Mouse (Mus musculus): ENCODE measurements around the gene Nfkbil1. TPM values are rescaled to one million over a fixed set of nuclear protein-coding genes. Genes with fewer than 3 reads are reported as not detected.

Nfkbil1 gene
- polyA plus RNA-seq, 1 experiment, result 7.9 TPM

DNA sequence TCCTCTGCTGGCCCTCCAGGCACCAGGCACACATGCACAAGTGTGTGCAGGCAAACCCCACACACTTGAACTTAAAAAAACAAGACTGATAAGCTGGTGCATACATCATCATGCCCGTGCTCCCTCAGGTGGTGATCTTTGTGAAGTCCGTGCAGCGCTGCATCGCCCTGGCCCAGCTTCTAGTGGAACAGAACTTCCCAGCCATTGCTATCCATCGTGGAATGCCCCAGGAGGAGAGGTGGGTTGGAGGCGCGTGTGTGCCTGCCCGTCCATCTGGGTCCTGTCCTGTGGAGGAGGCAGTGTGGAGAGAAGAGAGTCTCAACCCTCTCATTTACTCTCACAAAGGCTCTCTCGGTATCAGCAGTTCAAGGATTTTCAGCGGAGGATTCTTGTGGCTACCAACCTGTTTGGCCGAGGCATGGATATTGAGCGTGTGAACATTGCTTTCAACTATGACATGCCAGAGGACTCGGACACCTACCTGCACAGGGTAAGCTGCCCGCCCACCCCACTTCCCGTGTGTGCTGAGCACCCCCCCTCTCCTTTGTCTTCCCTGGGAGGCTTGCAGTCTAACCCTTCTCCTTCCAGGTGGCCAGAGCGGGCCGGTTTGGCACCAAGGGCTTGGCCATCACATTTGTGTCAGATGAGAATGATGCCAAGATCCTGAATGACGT lies 17.2 kb upstream of the Nfkbil1 start:
- no peaks in the 10 kb centered on the region for H3K4me1 ChIP-seq (ENCODE audit: control insufficient read depth, insufficient read depth, low read length)
- no peak overlapping the region for H3K4me3 ChIP-seq (ENCODE audit: low read depth, low read length)
- TF ChIP-seq EP300 (IDR thresholded peaks at IDR 0.05; ENCODE audit: insufficient read depth, low read depth, low read length) (no peak), POLR2A (IDR thresholded peaks at IDR 0.05; ENCODE audit: insufficient read depth, low read length) (no peak), CTCF (IDR thresholded peaks at IDR 0.05; ENCODE audit: low read depth, low read length) (no peak)
- no peaks in the 10 kb centered on the region for H3K27me3 ChIP-seq (ENCODE audit: control insufficient read depth, insufficient read depth, low read length, poor library complexity, severe bottlenecking)
- H3K27ac ChIP-seq (ENCODE audit: insufficient read depth, low read length), result no peak overlapping the region
- no peak overlapping the region for H3K9ac ChIP-seq (ENCODE audit: low read depth, poor library complexity, severe bottlenecking)
- H3K9me3 ChIP-seq (replicated peaks; ENCODE audit: control insufficient read depth, insufficient read depth, low read length, poor library complexity, severe bottlenecking), result no peaks in the 10 kb centered on the region
- peaks cover 51% of the 10 kb centered on the region for H3K36me3 ChIP-seq (ENCODE audit: control insufficient read depth, insufficient read depth, low read length, poor library complexity, severe bottlenecking)

DNA sequence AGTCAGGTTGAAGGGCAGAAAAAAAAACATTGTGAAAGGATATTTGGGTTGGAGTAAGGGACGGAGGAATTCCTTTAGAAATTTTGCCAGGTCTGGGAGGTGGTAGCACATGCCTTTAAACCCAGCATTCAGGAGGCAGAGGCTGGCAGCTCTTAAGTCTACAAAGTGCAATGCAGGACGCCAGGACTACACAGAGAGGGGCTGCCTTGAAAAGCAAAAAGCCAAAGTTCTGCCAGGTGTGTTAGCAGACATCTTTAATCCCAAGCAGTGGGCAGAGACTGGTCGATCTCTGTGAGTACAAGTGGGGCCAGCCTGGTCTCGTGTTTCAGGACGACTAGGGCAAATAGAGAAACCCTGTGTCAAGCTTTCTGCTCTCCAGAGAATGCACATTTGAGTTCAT lies 16.4 kb upstream of the Nfkbil1 start:
- H3K36me3 ChIP-seq (ENCODE audit: control insufficient read depth, insufficient read depth, low read length, poor library complexity, severe bottlenecking), result peaks cover 59% of the 10 kb centered on the region
- H3K27me3 ChIP-seq (ENCODE audit: control insufficient read depth, insufficient read depth, low read length, poor library complexity, severe bottlenecking), result no peaks in the 10 kb centered on the region
- no peak overlapping the region for H3K9ac ChIP-seq (ENCODE audit: low read depth, poor library complexity, severe bottlenecking)
- no peaks in the 10 kb centered on the region for H3K9me3 ChIP-seq (replicated peaks; ENCODE audit: control insufficient read depth, insufficient read depth, low read length, poor library complexity, severe bottlenecking)
- TF ChIP-seq EP300 (IDR thresholded peaks at IDR 0.05; ENCODE audit: insufficient read depth, low read depth, low read length) (no peak), POLR2A (IDR thresholded peaks at IDR 0.05; ENCODE audit: insufficient read depth, low read length) (no peak), CTCF (IDR thresholded peaks at IDR 0.05; ENCODE audit: low read depth, low read length) (no peak)
- peaks cover 2% of the 10 kb centered on the region for H3K4me1 ChIP-seq (ENCODE audit: control insufficient read depth, insufficient read depth, low read length)
- H3K27ac ChIP-seq (ENCODE audit: insufficient read depth, low read length), result no peak overlapping the region
- H3K4me3 ChIP-seq (ENCODE audit: low read depth, low read length), result no peak overlapping the region

DNA sequence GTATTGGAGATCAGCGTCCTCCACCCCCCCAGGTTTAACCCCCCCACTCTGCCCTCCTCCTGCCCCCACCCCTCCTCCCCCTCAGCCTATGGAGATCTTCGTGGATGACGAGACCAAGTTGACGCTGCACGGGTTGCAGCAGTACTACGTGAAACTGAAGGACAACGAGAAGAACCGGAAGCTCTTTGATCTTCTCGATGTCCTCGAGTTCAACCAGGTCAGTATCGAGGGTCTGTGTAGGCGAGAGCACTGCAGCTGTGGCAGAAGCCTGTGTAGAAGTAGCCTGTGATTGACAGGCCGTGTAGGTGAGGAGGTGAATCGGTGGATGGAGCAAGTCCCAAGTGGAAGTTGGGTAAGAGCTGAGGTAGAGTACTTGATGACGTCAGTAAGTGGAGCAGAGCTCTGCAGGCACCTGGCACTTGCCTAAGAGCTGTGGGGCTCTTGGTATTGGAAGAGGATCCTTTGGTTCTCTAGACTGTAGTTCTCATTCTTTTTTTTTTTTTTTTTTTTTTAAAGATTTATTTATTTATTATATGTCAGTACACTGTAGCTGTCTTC lies 15.6 kb upstream of the Nfkbil1 start:
- Histone ChIP-seq H3K27ac (ENCODE audit: insufficient read depth, low read length) (no peak overlapping the region), H3K9ac (ENCODE audit: low read depth, poor library complexity, severe bottlenecking) (no peak overlapping the region), H3K4me1 (ENCODE audit: control insufficient read depth, insufficient read depth, low read length) (peaks cover 2% of the 10 kb centered on the region), H3K36me3 (ENCODE audit: control insufficient read depth, insufficient read depth, low read length, poor library complexity, severe bottlenecking) (peaks cover 66% of the 10 kb centered on the region), H3K4me3 (ENCODE audit: low read depth, low read length) (no peak overlapping the region), H3K9me3 (replicated peaks; ENCODE audit: control insufficient read depth, insufficient read depth, low read length, poor library complexity, severe bottlenecking) (no peaks in the 10 kb centered on the region), H3K27me3 (ENCODE audit: control insufficient read depth, insufficient read depth, low read length, poor library complexity, severe bottlenecking) (no peaks in the 10 kb centered on the region)
- TF ChIP-seq CTCF (IDR thresholded peaks at IDR 0.05; ENCODE audit: low read depth, low read length) (no peak), EP300 (IDR thresholded peaks at IDR 0.05; ENCODE audit: insufficient read depth, low read depth, low read length) (no peak), POLR2A (IDR thresholded peaks at IDR 0.05; ENCODE audit: insufficient read depth, low read length) (no peak)

DNA sequence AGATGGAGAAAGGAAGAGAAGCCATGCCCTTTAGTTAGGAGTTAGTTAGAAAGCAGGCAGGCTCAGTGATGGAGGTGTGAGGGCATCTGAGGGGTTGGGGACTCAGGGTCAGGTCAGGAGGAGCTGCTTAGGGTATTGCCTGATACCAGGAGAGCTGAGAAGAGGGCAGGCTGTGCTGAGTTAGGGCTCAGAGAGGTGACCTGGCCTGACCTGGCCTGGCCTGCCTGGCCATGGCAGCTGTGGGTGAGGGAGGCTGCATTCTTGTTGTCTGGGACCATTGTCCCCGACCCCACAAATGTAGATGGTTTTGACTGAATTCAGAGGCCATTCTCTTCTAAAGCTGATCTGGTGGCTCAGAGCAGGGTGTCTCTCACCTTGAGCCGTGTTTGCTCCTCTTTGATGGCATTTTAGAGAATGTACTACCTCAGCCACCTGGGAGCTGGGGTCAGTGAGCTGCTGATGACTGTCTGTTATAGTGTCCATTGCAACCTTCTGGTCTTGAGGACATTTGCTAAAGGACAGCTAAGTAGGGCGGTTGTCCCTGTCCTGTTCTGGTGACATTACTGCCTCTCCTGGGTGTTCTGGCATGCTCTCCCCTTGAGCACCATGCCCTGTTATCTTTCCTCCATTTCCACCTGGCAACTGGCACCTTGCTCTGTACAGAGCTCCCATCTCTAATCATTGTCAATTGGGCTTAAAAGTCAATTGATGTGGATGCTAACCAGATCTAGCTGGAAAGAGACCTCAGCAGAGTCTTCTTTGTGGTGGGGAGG lies 14.9 kb upstream of the Nfkbil1 start:
- no peak overlapping the region for H3K27ac ChIP-seq (ENCODE audit: insufficient read depth, low read length)
- peaks cover 73% of the 10 kb centered on the region for H3K36me3 ChIP-seq (ENCODE audit: control insufficient read depth, insufficient read depth, low read length, poor library complexity, severe bottlenecking)
- no peak overlapping the region for H3K9ac ChIP-seq (ENCODE audit: low read depth, poor library complexity, severe bottlenecking)
- no peaks in the 10 kb centered on the region for H3K27me3 ChIP-seq (ENCODE audit: control insufficient read depth, insufficient read depth, low read length, poor library complexity, severe bottlenecking)
- peaks cover 2% of the 10 kb centered on the region for H3K4me1 ChIP-seq (ENCODE audit: control insufficient read depth, insufficient read depth, low read length)
- H3K4me3 ChIP-seq (ENCODE audit: low read depth, low read length), result no peak overlapping the region
- TF ChIP-seq EP300 (IDR thresholded peaks at IDR 0.05; ENCODE audit: insufficient read depth, low read depth, low read length) (no peak), POLR2A (IDR thresholded peaks at IDR 0.05; ENCODE audit: insufficient read depth, low read length) (no peak), CTCF (IDR thresholded peaks at IDR 0.05; ENCODE audit: low read depth, low read length) (no peak)
- H3K9me3 ChIP-seq (replicated peaks; ENCODE audit: control insufficient read depth, insufficient read depth, low read length, poor library complexity, severe bottlenecking), result no peaks in the 10 kb centered on the region

DNA sequence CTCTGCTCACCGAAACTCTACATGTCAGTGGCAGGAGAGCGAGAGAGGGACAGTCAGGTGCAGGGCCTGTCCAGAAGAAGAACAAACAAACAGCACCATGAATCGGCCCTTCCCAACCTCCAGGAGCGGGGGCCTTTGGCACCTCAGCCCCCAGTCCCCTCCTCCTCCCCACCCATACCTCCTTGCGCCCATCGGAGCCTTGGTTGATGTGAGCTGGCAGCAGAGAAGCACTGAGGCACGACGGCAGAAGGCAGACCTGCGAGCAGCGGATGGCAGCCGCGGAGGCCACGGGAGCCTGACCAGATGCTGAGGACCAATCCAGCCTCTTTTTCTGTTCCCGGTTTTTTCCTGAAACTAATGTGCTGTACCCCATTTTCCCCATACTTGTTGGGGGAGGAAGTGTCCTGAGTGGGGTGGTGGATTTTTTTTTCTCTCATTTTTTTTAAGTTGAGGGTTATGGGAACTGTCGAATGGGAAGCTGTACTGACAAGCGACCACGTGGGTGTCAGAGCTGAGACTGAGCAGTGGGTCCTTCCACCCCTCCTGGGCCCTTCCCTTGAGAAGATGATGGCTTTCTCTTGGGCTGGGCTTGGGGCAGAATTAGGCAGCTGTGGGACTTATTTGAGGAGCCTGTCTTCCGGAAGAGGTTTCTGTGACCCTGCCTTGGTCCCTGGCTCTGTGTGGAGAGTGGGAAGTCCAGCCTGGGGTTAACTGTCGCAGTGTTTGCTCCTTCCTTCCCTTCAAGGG lies 14.0 kb upstream of the Nfkbil1 start:
- no peak overlapping the region for H3K9ac ChIP-seq (ENCODE audit: low read depth, poor library complexity, severe bottlenecking)
- no peaks in the 10 kb centered on the region for H3K9me3 ChIP-seq (replicated peaks; ENCODE audit: control insufficient read depth, insufficient read depth, low read length, poor library complexity, severe bottlenecking)
- H3K36me3 ChIP-seq (ENCODE audit: control insufficient read depth, insufficient read depth, low read length, poor library complexity, severe bottlenecking), result peaks cover 82% of the 10 kb centered on the region
- H3K27me3 ChIP-seq (ENCODE audit: control insufficient read depth, insufficient read depth, low read length, poor library complexity, severe bottlenecking), result no peaks in the 10 kb centered on the region
- H3K4me3 ChIP-seq (ENCODE audit: low read depth, low read length), result no peak overlapping the region
- peaks cover 2% of the 10 kb centered on the region for H3K4me1 ChIP-seq (ENCODE audit: control insufficient read depth, insufficient read depth, low read length)
- no peak for TF ChIP-seq EP300 (IDR thresholded peaks at IDR 0.05; ENCODE audit: insufficient read depth, low read depth, low read length)
- no peak for TF ChIP-seq CTCF (IDR thresholded peaks at IDR 0.05; ENCODE audit: low read depth, low read length)
- no peak for TF ChIP-seq POLR2A (IDR thresholded peaks at IDR 0.05; ENCODE audit: insufficient read depth, low read length)
- no peak overlapping the region for H3K27ac ChIP-seq (ENCODE audit: insufficient read depth, low read length)
